Mouse (Mus musculus): ENCODE measurements around the gene Slc9a1. TPM values are rescaled to one million over a fixed set of nuclear protein-coding genes. Genes with fewer than 3 reads are reported as not detected.

The Slc9a1 gene
- total and polyA plus RNA-seq, 3 experiments: 17.0 to 21.5 (median 17.4) TPM

DNA sequence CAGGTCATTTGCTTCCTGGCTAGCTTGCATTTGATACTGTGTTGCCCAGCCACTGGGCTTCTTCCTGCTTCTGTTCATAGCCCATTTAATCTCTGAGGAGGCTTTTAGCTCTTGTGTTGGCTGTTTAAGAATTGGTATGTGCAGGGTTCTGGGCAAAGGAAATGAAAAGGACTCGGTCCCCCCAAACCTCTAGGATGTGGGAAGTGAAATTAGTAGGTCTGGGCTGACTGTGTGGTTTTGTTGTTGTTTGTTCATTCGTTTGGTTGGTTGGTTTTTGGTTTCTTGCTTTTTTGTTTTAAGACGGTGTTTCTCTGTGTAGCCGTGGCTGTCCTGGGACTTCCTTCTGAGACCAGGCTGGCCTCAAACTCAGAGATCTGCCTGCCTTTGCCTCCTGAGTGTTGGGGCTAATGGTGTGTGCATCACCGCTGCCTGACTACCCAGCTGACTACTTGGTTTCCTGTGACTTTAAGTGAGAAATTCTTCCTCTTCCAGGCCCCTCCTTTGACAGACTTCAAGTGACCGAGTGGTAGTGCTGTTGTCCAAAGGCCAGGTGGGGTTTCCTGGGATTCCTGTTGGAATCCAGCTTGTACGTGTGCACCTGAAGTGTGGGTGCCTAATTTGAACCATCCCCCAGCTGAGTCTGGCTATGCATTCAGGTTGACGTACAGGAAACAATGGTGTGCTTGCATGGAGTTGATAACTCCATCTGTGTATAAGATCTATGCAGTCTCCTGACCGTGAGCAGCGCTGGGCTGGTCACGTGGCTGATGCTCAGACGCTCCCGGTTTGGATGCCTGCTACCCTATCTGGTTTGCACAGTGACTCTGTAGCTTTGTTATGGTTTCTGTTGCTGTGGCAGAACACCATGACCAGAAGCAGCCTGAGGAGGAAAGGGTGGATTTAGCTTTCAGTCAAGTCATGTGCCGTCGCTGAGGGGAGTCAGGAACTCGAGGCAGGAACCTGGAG is 43.4 kb downstream of the Slc9a1 start:
- TF ChIP-seq CTCF (IDR thresholded peaks at IDR 0.05) (no peak), POLR2A (IDR thresholded peaks at IDR 0.05; ENCODE audit: insufficient read depth, low read depth, low read length) (no peak)
- H3K9ac ChIP-seq (ENCODE audit: low read depth, low read length): no peak overlapping the region
- peaks cover 2% of the 10 kb centered on the region; the same call in 1 of the 2 replicates for H3K79me2 ChIP-seq (replicated peaks; ENCODE audit: control insufficient read depth, insufficient read depth, low read length)
- H3K36me3 ChIP-seq (ENCODE audit: control insufficient read depth, insufficient read depth, low read length): no peaks in the 10 kb centered on the region
- no peak for DNase-seq
- peaks cover 6% of the 10 kb centered on the region for H3K4me1 ChIP-seq (ENCODE audit: control insufficient read depth, insufficient read depth, low read length)
- WGBS: 60% methylated on average over 16 of the region's 16 CpGs
- no peaks in the 10 kb centered on the region for H3K27me3 ChIP-seq (ENCODE audit: control insufficient read depth, insufficient read depth, low read length)
- H3K4me3 ChIP-seq: no peak overlapping the region
- intact Hi-C loops (cut with DNase I): no loop called here
- no peak overlapping the region for H3K27ac ChIP-seq

DNA sequence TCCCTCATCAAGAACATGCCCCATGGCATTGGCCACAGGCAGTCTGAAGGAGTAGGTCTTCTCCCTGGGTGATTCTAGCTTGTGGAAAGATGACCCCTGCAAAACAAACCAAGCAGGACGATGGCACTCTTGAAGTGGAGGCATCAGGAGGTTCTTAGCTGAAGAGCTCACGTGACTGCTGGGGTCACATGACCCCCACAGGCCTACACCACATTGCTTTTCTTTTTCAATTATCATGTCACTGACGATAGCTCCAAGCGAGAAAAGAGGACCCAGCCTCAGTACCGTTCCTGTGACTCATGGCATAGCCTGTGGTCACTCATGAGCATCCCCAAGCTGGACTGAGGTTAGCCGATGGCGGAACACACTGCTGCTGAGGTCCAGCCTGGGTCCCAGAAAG is 44.1 kb downstream of the Slc9a1 start:
- intact Hi-C loops (cut with DNase I): no loop called here
- Histone ChIP-seq H3K27ac (no peak overlapping the region), H3K36me3 (ENCODE audit: control insufficient read depth, insufficient read depth, low read length) (no peaks in the 10 kb centered on the region), H3K79me2 (replicated peaks; ENCODE audit: control insufficient read depth, insufficient read depth, low read length) (peaks cover 2% of the 10 kb centered on the region; the same call in 1 of the 2 replicates), H3K9ac (ENCODE audit: low read depth, low read length) (no peak overlapping the region), H3K4me1 (ENCODE audit: control insufficient read depth, insufficient read depth, low read length) (no peaks in the 10 kb centered on the region), H3K4me3 (no peak overlapping the region), H3K27me3 (ENCODE audit: control insufficient read depth, insufficient read depth, low read length) (no peaks in the 10 kb centered on the region)
- DNase-seq: no peak
- 89% methylated on average over 7 of the region's 7 CpGs for WGBS
- no peak for TF ChIP-seq POLR2A (IDR thresholded peaks at IDR 0.05; ENCODE audit: insufficient read depth, low read depth, low read length)
- no peak for TF ChIP-seq CTCF (IDR thresholded peaks at IDR 0.05)
- no peak for TF ChIP-seq EP300 (IDR thresholded peaks at IDR 0.05; ENCODE audit: insufficient read depth, low read depth, low read length)

DNA sequence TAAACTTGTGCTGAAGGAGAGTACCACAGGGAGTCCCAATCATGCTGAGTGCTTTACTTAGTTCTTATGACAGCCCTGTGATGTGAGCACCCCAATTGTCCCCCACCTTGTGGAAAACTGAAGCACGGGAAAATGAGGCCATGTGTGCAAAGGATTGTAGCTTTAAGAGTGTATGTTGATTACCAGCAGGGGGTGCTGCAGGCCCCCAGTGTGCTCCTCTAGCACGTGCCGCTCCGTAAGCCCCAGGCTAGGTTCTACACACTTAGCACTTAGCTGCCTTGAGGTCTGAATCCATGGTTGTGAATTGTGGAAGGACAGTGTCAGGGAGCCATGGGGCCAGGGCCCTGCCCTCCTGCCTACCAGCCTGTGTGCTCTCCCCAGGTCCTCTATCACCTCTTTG is 45.4 kb downstream of the Slc9a1 start:
- H3K27me3 ChIP-seq (ENCODE audit: control insufficient read depth, insufficient read depth, low read length): no peaks in the 10 kb centered on the region
- H3K79me2 ChIP-seq (replicated peaks; ENCODE audit: control insufficient read depth, insufficient read depth, low read length): 0 out of 2 replicates have a peak, but pooled peaks cover 2% of the 10 kb centered on the region
- no peak overlapping the region for H3K4me3 ChIP-seq
- DNase-seq: peak in 1 of 2 experiments; percentile 18
- H3K27ac ChIP-seq: no peak overlapping the region
- TF ChIP-seq POLR2A (IDR thresholded peaks at IDR 0.05; ENCODE audit: insufficient read depth, low read depth, low read length): no peak
- peak; percentile 55 for TF ChIP-seq CTCF (IDR thresholded peaks at IDR 0.05)
- no peaks in the 10 kb centered on the region for H3K4me1 ChIP-seq (ENCODE audit: control insufficient read depth, insufficient read depth, low read length)
- H3K9ac ChIP-seq (ENCODE audit: low read depth, low read length): no peak overlapping the region
- 66% methylated on average over 4 of the region's 4 CpGs for WGBS
- intact Hi-C loops (cut with DNase I): no loop called here
- H3K36me3 ChIP-seq (ENCODE audit: control insufficient read depth, insufficient read depth, low read length): no peaks in the 10 kb centered on the region

DNA sequence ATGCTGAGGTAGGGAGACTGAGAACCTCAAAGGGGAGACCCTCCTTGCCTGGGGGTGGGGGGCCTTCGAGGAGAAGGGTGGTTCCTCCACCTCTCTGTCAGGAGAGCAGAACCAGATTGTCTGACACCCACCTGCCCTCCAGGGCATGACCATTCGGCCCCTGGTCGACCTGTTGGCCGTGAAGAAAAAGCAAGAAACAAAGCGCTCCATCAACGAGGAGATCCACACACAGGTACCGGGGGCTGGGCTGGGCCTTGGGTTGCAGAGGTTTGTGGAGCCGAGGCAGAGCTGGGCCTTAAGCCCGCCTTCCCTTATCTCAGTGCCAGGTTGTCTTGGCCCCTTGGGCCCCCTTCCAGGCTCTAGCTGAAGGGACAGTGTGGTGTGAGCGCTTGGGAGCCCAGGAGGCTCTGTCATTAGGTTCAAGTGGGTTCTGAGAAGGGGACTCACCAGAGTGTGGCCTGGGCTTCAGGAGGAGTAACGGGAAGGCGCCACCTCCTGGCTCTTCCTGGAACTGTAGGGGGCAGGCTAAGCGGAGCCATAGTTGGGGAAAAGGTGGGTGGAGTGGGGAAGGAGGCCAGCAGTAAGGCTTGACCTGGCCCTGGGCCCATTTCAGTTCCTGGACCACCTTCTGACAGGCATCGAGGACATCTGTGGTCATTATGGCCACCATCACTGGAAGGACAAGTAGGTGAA is 50.0 kb downstream of the Slc9a1 start:
- Histone ChIP-seq H3K36me3 (ENCODE audit: control insufficient read depth, insufficient read depth, low read length) (no peaks in the 10 kb centered on the region), H3K79me2 (replicated peaks; ENCODE audit: control insufficient read depth, insufficient read depth, low read length) (no peaks in the 10 kb centered on the region), H3K4me1 (ENCODE audit: control insufficient read depth, insufficient read depth, low read length) (no peaks in the 10 kb centered on the region), H3K9ac (ENCODE audit: low read depth, low read length) (no peak overlapping the region), H3K27ac (no peak overlapping the region), H3K4me3 (no peak overlapping the region), H3K27me3 (ENCODE audit: control insufficient read depth, insufficient read depth, low read length) (no peaks in the 10 kb centered on the region)
- TF ChIP-seq CTCF (IDR thresholded peaks at IDR 0.05) (peak; percentile 98; the same call in 1 of the 2 replicates), POLR2A (IDR thresholded peaks at IDR 0.05; ENCODE audit: insufficient read depth, low read depth, low read length) (no peak), EP300 (IDR thresholded peaks at IDR 0.05; ENCODE audit: insufficient read depth, low read depth, low read length) (no peak)
- intact Hi-C loops (cut with DNase I): loop anchor here (2.0 kb wide), 2 partner anchors 49 to 109 kb away; no protein-coding TSS in a partner anchor
- DNase-seq: peak; percentile 51 to 74
- 63% methylated on average over 14 of the region's 14 CpGs for WGBS

DNA sequence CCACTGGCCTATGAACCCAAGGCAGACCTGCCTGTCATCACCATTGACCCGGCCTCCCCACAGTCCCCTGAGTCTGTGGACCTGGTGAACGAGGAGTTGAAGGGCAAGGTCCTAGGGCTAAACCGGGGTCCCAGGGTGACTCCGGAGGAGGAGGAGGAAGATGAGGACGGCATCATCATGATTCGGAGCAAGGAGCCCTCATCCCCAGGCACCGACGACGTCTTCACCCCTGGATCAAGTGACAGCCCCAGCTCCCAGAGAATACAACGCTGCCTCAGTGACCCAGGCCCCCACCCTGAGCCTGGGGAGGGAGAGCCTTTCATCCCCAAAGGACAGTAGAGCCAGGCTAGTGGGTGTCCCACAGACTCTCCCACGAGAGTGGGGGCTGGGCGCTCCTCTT is 52.5 kb downstream of the Slc9a1 start:
- no peaks in the 10 kb centered on the region for H3K4me1 ChIP-seq (ENCODE audit: control insufficient read depth, insufficient read depth, low read length)
- intact Hi-C loops (cut with DNase I): no loop called here
- DNase-seq: peak in 1 of 2 experiments; percentile 21
- no peak overlapping the region for H3K27ac ChIP-seq
- no peaks in the 10 kb centered on the region for H3K36me3 ChIP-seq (ENCODE audit: control insufficient read depth, insufficient read depth, low read length)
- no peak for TF ChIP-seq EP300 (IDR thresholded peaks at IDR 0.05; ENCODE audit: insufficient read depth, low read depth, low read length)
- no peak for TF ChIP-seq POLR2A (IDR thresholded peaks at IDR 0.05; ENCODE audit: insufficient read depth, low read depth, low read length)
- 87% methylated on average over 12 of the region's 12 CpGs for WGBS
- no peaks in the 10 kb centered on the region for H3K27me3 ChIP-seq (ENCODE audit: control insufficient read depth, insufficient read depth, low read length)
- no peak overlapping the region for H3K9ac ChIP-seq (ENCODE audit: low read depth, low read length)
- H3K79me2 ChIP-seq (replicated peaks; ENCODE audit: control insufficient read depth, insufficient read depth, low read length): no peaks in the 10 kb centered on the region
- no peak overlapping the region for H3K4me3 ChIP-seq

DNA sequence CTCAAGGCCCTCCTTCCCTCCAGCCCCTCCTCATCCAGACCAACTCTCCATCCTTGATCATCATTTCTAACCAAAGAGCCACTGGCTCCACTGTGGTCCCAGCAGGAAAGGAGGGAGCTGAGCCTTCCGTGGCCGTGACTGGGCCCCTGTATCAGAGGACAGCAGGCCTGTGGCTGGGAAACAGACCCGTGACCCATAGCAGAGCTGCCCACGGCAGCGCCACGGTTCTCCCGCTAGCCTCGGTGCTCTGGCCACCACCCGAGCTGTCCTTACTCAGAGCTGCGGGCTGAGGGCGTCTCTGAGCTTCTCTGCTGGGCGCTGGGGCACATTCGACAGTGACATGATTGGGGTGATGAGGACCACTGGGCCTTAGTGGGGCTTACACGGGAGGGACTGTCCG is 53.1 kb downstream of the Slc9a1 start:
- H3K9ac ChIP-seq (ENCODE audit: low read depth, low read length): no peak overlapping the region
- H3K36me3 ChIP-seq (ENCODE audit: control insufficient read depth, insufficient read depth, low read length): no peaks in the 10 kb centered on the region
- intact Hi-C loops (cut with DNase I): no loop called here
- H3K27me3 ChIP-seq (ENCODE audit: control insufficient read depth, insufficient read depth, low read length): no peaks in the 10 kb centered on the region
- 85% methylated on average over 15 of the region's 15 CpGs for WGBS
- no peaks in the 10 kb centered on the region for H3K4me1 ChIP-seq (ENCODE audit: control insufficient read depth, insufficient read depth, low read length)
- H3K4me3 ChIP-seq: no peak overlapping the region
- no peaks in the 10 kb centered on the region for H3K79me2 ChIP-seq (replicated peaks; ENCODE audit: control insufficient read depth, insufficient read depth, low read length)
- H3K27ac ChIP-seq: no peak overlapping the region
- DNase-seq: no peak
- TF ChIP-seq EP300 (IDR thresholded peaks at IDR 0.05; ENCODE audit: insufficient read depth, low read depth, low read length) (no peak), POLR2A (IDR thresholded peaks at IDR 0.05; ENCODE audit: insufficient read depth, low read depth, low read length) (no peak), CTCF (IDR thresholded peaks at IDR 0.05) (no peak)
